Mouse (Mus musculus) heart, postnatal 0 days (tissue): ENCODE results near the gene Plk5. TPM values are rescaled to one million over a fixed set of nuclear protein-coding genes. Genes with fewer than 3 reads are reported as not detected.

Experiments
- ATAC-seq: fragments of 200-750 bp; cut with Nextera tagmentation; 2 replicates; pipeline ENCODE4 v1.8.0; 2017; ENCODE audit warnings: low read depth, moderate number of reproducible peaks, moderate library complexity; ENCODE audit not compliant: insufficient read depth
- DNase-seq: peaks from one replicate; pipeline ENCODE4 v3.0.0-alpha.2; 2016; ENCODE audit warnings: low spot score
- H3K27ac ChIP-seq: fragments of 300-500 bp; sonication (generic); 2 replicates; pipeline ENCODE4 v1.5.1; 2014; ENCODE audit warnings: low read depth, mild to moderate bottlenecking
- H3K27me3 ChIP-seq: fragments of 300-500 bp; sonication (generic); 2 replicates; pipeline ENCODE4 v1.6.1; 2014; ENCODE audit warnings: low read length, mixed read lengths; ENCODE audit not compliant: control insufficient read depth, insufficient read depth
- H3K36me3 ChIP-seq: fragments of 300-500 bp; sonication (generic); replicated peaks from 2 replicates; pipeline ENCODE4 v1.6.1; 2014; ENCODE audit warnings: low read length, mixed read lengths; ENCODE audit not compliant: control insufficient read depth, insufficient read depth
- H3K4me1 ChIP-seq: fragments of 300-500 bp; sonication (generic); 2 replicates; pipeline ENCODE4 v1.6.1; 2014; ENCODE audit warnings: antibody characterized with exemption; ENCODE audit not compliant: control insufficient read depth, insufficient read depth
- H3K4me2 ChIP-seq: fragments of 300-500 bp; sonication (generic); 2 replicates; pipeline ENCODE4 v1.6.1; 2014; ENCODE audit warnings: low read depth, mild to moderate bottlenecking, low read length, moderate library complexity
- H3K4me3 ChIP-seq: fragments of 300-500 bp; sonication (generic); 2 replicates; pipeline ENCODE4 v1.5.1; 2014; ENCODE audit warnings: low read depth, low read length
- H3K9ac ChIP-seq: fragments of 300-500 bp; sonication (generic); replicated peaks from 2 replicates; pipeline ENCODE4 v1.6.1; 2014; ENCODE audit warnings: low read depth, low read length, mixed read lengths
- H3K9me3 ChIP-seq: fragments of 300-500 bp; sonication (generic); replicated peaks from 2 replicates; pipeline ENCODE4 v1.6.1; 2016; ENCODE audit warnings: low read length; ENCODE audit not compliant: control insufficient read depth
- CTCF ChIP-seq: IDR thresholded peaks from 2 replicates; pipeline ENCODE4 v1.5.1; 2016; ENCODE audit warnings: antibody characterized with exemption, control low read depth, low read depth
- EP300 ChIP-seq: IDR thresholded peaks from 2 replicates; pipeline ENCODE4 v1.6.1; 2016; ENCODE audit warnings: antibody characterized with exemption, low read depth
- WGBS: fragments of 180-500 bp; shearing (Covaris S2); extraction: QIAGEN DNeasy Blood & Tissue Kit; methylation state at CpG from one replicate; pipeline ENCODE4 v1.1.7; 2014; 5-methylcytosine and 5-hydroxymethylcytosine counted together
- polyA plus RNA-seq: library from polyadenylated mRNA; unstranded; fragments of >200 nt; fragmentation: Nextera tagmentation; extraction: Ambion mirVana; gene quantifications from 2 replicates; pipeline ENCODE4 v1.2.1, GENCODE M21; 2015
- total RNA-seq: library from RNA; depleted of rRNA; stranded (reverse); fragments of >200 nt; gene quantifications from 2 replicates; pipeline ENCODE4 v1.2.3, GENCODE M21; 2014; ENCODE audit warnings: low replicate concordance

Plk5 gene
- total and polyA plus RNA-seq, 2 experiments from 2014 or later: 0.05 to 1.7 TPM

DNA sequence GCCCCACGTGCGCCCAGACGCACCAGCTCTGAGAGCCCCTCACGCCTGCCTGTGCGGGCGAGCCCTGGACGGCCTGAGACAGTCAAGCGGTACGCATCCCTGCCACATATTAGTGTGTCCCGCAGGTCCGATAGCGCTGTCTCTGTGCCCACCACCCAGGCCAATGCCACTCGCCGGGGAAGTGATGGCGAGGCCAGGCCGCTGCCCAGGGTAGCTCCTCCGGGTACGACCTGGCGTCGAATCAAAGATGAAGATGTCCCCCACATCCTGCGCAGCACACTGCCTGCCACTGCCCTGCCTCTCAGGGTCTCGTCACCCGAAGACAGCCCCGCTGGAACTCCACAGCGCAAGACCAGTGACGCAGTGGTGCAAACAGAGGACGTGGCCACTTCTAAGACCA is 40.9 kb upstream of the Plk5 start:
- WGBS: 38% methylated on average over 27 of the region's 27 CpGs

DNA sequence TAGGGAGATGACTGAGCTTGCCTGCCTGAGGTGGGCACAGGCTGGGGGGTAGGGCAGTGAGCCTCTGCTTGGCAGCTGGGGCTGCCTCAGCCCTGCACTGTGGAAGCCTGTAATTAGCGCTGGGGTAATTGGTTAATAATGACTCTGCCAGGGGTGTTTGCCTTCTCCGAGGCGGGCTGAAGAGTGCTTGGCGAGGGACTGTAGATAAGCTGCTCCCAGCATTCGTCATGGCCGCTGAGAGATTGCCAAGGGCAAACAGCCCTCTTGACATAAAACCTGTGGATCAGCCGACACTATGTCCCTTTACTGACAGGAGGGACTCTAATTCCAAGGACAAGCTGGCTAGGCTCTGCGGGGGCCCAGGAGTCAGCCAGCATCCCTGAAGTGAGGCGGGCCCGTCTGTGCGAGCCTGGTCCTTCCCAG is 39.9 kb upstream of the Plk5 start:
- Histone ChIP-seq H3K9ac (0 out of 2 replicates have a peak overlapping the region, but pooled peaks have one; percentile 14), H3K9me3 (no peaks in the 10 kb centered on the region), H3K27ac (peak overlapping the region; percentile 40), H3K4me2 (peak overlapping the region; percentile 27), H3K4me3 (no peak overlapping the region), H3K4me1 (peaks cover 34% of the 10 kb centered on the region), H3K36me3 (peaks cover 10% of the 10 kb centered on the region), H3K27me3 (peaks cover 46% of the 10 kb centered on the region)
- DNase-seq: peak; percentile 62
- 15% methylated on average over 11 of the region's 11 CpGs for WGBS
- ATAC-seq: peak; percentile 53
- TF ChIP-seq EP300: no peak
- no peak for TF ChIP-seq CTCF

More for the DNA sequence above, 40.9 kb upstream of the Plk5 start:
- ATAC-seq (no peak), DNase-seq (no peak)
- no peak overlapping the region for H3K4me3 ChIP-seq
- H3K9me3 ChIP-seq: no peaks in the 10 kb centered on the region
- no peak overlapping the region for H3K9ac ChIP-seq
- TF ChIP-seq CTCF (no peak), EP300 (no peak)
- H3K36me3 ChIP-seq: peaks cover 10% of the 10 kb centered on the region
- H3K27ac ChIP-seq: no peak overlapping the region
- peaks cover 34% of the 10 kb centered on the region for H3K4me1 ChIP-seq
- no peak overlapping the region for H3K4me2 ChIP-seq
- H3K27me3 ChIP-seq: peaks cover 56% of the 10 kb centered on the region

DNA sequence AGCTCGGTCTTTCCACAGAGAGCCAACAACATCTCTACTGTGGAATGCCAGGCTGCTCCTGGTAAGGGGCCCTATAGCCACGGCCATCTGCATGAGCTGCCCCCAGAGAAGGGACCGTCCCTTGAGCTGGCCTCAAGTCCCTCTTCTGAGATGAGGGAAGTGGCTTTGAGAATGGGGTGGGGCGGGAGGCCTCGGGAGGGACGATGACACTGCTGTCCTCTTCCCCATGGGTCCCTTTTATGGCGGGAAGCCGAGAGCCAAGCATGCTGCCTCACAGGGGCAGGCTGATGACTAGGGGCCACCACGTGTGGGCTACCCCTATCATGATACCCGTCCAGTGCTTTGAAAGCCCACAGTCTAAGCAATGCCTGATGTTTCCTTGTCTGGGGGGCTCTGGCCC is 39.2 kb upstream of the Plk5 start:
- Histone ChIP-seq H3K4me2 (no peak overlapping the region), H3K9ac (no peak overlapping the region), H3K4me1 (peaks cover 34% of the 10 kb centered on the region), H3K27me3 (peaks cover 39% of the 10 kb centered on the region), H3K27ac (no peak overlapping the region), H3K36me3 (peaks cover 10% of the 10 kb centered on the region), H3K9me3 (no peaks in the 10 kb centered on the region), H3K4me3 (no peak overlapping the region)
- no peak for ATAC-seq
- WGBS: 45% methylated on average over 10 of the region's 10 CpGs
- no peak for DNase-seq
- no peak for TF ChIP-seq CTCF
- no peak for TF ChIP-seq EP300

DNA sequence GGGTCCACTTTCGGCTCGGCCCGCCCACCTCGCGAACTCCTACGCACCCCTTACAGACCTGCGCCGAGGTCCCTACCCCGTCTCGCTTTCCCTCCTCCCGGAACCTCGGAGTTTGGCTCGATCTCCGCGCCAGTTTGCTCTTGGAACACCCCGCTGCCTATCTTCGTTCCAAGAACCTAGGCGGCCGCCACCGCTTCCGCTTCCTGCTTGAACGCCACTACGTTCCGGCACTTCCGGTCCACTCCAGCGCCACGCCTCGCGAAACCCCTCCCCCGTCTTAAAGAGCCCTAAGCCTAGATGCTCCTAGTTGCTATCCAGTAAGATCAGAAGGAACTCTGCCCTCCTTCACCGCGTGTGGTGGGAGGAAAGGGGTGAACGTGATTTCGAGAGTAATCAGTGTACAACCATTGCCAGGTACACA is 35.9 kb upstream of the Plk5 start, which contains the start of gene 2310011J03Rik:
Gene 2310011J03Rik (minus strand): TSS at position 198 of the 421 bp plus-strand sequence.
- ATAC-seq (peak; percentile 49; the same call in 1 of the 2 replicates), DNase-seq (peak; percentile 94)
- WGBS: under 1% methylated on average over 34 of the region's 34 CpGs
- Histone ChIP-seq H3K27me3 (peaks cover 9% of the 10 kb centered on the region), H3K36me3 (peaks cover 10% of the 10 kb centered on the region), H3K9ac (peak within 1 kb of the TSS; percentile 75), H3K4me2 (peak within 1 kb of the TSS; percentile 82), H3K4me3 (peak within 1 kb of the TSS; percentile 83), H3K9me3 (no peaks in the 10 kb centered on the region), H3K4me1 (peaks cover 30% of the 10 kb centered on the region), H3K27ac (peak within 1 kb of the TSS; percentile 79)
- TF ChIP-seq CTCF (no peak), EP300 (peak; percentile 66)

DNA sequence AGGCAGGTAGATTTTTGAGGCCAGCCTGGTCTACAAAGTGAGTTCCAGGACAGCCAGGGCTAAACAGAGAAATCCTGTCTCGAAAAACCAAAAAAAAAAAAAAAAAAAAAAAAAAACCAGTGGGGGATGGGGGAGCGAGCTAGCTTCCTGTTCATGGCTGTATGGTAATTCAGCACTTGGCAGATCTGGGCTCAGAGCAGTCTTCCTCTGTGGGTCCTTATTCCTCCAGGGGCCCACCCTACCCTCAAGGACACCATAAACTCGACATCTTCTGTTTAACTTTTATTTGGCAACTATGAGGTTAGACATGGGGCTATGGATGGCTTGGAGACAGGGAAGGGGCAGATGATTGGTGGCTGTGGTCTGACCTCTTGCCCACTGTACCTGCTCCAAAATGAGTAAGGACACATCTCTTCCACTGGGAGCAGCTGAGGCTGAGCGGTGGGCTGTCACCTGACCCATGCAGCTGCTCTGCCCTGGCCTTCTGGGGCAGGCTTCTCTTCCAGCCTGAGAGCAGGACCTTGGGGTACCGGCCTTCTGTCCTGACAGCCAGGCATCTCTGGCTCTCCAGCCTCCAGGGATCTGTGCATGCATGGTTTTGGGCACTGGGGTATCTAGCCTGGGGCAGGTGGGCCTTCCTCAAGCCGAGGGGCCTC is 35.1 kb upstream of the Plk5 start:
- Histone ChIP-seq H3K4me3 (no peak overlapping the region), H3K4me2 (no peak overlapping the region), H3K9ac (no peak overlapping the region), H3K27ac (no peak overlapping the region), H3K27me3 (peaks cover 1% of the 10 kb centered on the region; the same call in 1 of the 2 replicates), H3K4me1 (peaks cover 22% of the 10 kb centered on the region), H3K36me3 (peaks cover 10% of the 10 kb centered on the region), H3K9me3 (no peaks in the 10 kb centered on the region)
- no peak for DNase-seq
- no peak for ATAC-seq
- TF ChIP-seq EP300 (no peak), CTCF (no peak)
- 70% methylated on average over 6 of the region's 6 CpGs for WGBS
